Mouse (Mus musculus) bone marrow, adult 2 months (tissue): ENCODE data around the gene Olfr620. TPM values are rescaled to one million over a fixed set of nuclear protein-coding genes. Genes with fewer than 3 reads are reported as not detected.

ENCODE experiments used
- H3K27ac ChIP-seq: fragments of 200-500 bp; 2 replicates; pipeline ENCODE4 v1.5.1; 2012; ENCODE audit warnings: low read depth, mild to moderate bottlenecking, control low read depth, inconsistent platforms, low read length; ENCODE audit not compliant: control insufficient read depth, poor library complexity, insufficient read depth
- H3K4me1 ChIP-seq: fragments of 200-500 bp; 2 replicates; pipeline ENCODE4 v1.6.1; 2011; ENCODE audit warnings: low read length; ENCODE audit not compliant: control insufficient read depth, insufficient read depth
- H3K4me3 ChIP-seq: fragments of 200-500 bp; replicated peaks from 2 replicates; pipeline ENCODE3; 2011; ENCODE audit warnings: mild to moderate bottlenecking, low read depth, low read length, control low read depth; ENCODE audit not compliant: control insufficient read depth
- CTCF ChIP-seq: fragments of 200-500 bp; IDR thresholded peaks from 2 replicates; pipeline ENCODE4 v1.5.1; 2011; ENCODE audit warnings: low read length, control low read depth; ENCODE audit not compliant: control insufficient read depth, insufficient read depth
- POLR2A ChIP-seq: fragments of 200-500 bp; IDR thresholded peaks from 2 replicates; pipeline ENCODE4 v1.6.1; 2011; ENCODE audit warnings: low read depth, mild to moderate bottlenecking, control low read depth, low read length, borderline replicate concordance; ENCODE audit not compliant: control insufficient read depth
- WGBS: fragments of 180-500 bp; shearing (Covaris S2); methylation state at CpG from one replicate; pipeline ENCODE4 v1.1.7; 2018; 5-methylcytosine and 5-hydroxymethylcytosine counted together
- polyA plus RNA-seq: library from polyadenylated mRNA; stranded (reverse); fragments of >200 nt; gene quantifications from 2 replicates; pipeline ENCODE4 v1.2.4, GENCODE M21; 2011; ENCODE audit warnings: low replicate concordance; ENCODE audit not compliant: missing spikeins, insufficient read depth, insufficient read length

The Olfr620 gene
- 0.68 and 2.1 TPM in 2 replicates for polyA plus RNA-seq

GRCm38 (mm10) chr7:103612434-103612833 is at the start of gene Olfr620:
TSS of gene Olfr620 (minus strand) at chr7:103612534.
- TF ChIP-seq CTCF: no peak
- no peak for TF ChIP-seq POLR2A
- no peaks in the 10 kb centered on the region for H3K4me1 ChIP-seq
- WGBS: 73% methylated on average over 2 of the region's 2 CpGs
- no peak within 1 kb of the TSS for H3K4me3 ChIP-seq
- H3K27ac ChIP-seq: no peak within 1 kb of the TSS

DNA sequence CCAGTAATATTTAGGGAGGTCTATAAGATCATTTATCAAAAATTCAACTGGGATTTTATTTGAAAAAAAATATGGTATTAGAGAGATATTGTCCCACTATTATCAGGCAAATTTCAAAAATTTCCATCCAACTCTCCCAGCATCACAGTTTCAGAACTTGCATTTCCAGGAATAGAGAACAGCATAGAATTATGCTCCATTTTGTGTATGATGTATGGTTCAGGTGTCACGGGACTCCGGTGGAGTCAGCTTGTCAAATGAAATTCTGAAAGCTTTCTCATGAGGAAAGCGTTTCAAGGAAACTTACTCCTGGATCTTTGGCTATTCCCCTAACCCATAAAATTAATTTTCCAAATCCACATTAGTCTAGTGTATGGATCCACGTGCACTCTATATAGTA is 31.7 kb upstream of the Olfr620 start:
- TF ChIP-seq CTCF (no peak), POLR2A (no peak)
- no peak overlapping the region for H3K27ac ChIP-seq
- WGBS: 81% methylated on average over 4 of the region's 4 CpGs
- H3K4me1 ChIP-seq: no peaks in the 10 kb centered on the region
- H3K4me3 ChIP-seq: no peak overlapping the region

GRCm38 (mm10) chr7:103642602-103643001 is 30.3 kb upstream of the Olfr620 start, which contains the start of gene Olfr622:
TSS of gene Olfr622 (minus strand) at chr7:103642702.
- no peak within 1 kb of the TSS for H3K27ac ChIP-seq
- no peaks in the 10 kb centered on the region for H3K4me1 ChIP-seq
- no peak for TF ChIP-seq CTCF
- TF ChIP-seq POLR2A: no peak
- 71% methylated on average over 1 of the region's 1 CpGs for WGBS
- no peak within 1 kb of the TSS for H3K4me3 ChIP-seq

GRCm38 (mm10) chr7:103636795-103637194 is 24.5 kb upstream of the Olfr620 start:
- Histone ChIP-seq H3K27ac (no peak overlapping the region), H3K4me3 (no peak overlapping the region), H3K4me1 (no peaks in the 10 kb centered on the region)
- TF ChIP-seq POLR2A: no peak
- no peak for TF ChIP-seq CTCF

- Histone ChIP-seq H3K4me1 (no peaks in the 10 kb centered on the region), H3K4me3 (no peak overlapping the region), H3K27ac (no peak overlapping the region)
- no peak for TF ChIP-seq CTCF
- TF ChIP-seq POLR2A: no peak
- 46% methylated on average over 2 of the region's 2 CpGs for WGBS
These were observed 4.9 kb downstream of the Olfr620 start for GRCm38 (mm10) chr7:103607425-103607824.

DNA sequence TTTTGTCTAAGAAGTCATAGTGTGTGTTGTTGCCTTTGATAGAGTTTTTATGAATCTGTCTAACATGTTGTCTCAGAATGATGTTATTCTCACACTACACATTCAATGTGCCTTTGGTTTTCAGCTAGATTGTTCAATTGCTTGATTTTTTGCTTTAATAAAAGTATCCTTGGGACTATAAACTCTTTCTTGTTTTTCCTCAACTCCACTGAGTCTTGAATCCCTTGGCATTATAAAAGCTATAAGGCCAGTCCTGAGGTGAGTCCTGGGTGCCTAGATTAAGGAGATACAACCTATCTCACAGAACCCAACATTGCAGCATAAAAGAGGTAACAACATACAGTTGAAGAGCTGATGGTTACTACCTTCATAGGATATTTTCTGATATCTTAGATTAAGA is 12.1 kb downstream of the Olfr620 start, which contains the start of gene Olfr619:
TSS of gene Olfr619 (plus strand) at position 301 of the 400 bp plus-strand sequence.
- Histone ChIP-seq H3K4me3 (no peak within 1 kb of the TSS), H3K4me1 (no peaks in the 10 kb centered on the region), H3K27ac (no peak within 1 kb of the TSS)
- TF ChIP-seq POLR2A (no peak), CTCF (no peak)

GRCm38 (mm10) chr7:103589803-103590202 is 22.5 kb downstream of the Olfr620 start, which contains the start of gene Olfr618:
TSS of gene Olfr618 (plus strand) at chr7:103590103.
- Histone ChIP-seq H3K4me1 (no peaks in the 10 kb centered on the region), H3K27ac (no peak within 1 kb of the TSS), H3K4me3 (no peak within 1 kb of the TSS)
- 53% methylated on average over 2 of the region's 2 CpGs for whole genome bisulfite sequencing
- TF ChIP-seq CTCF (no peak), POLR2A (no peak)

- Histone ChIP-seq H3K4me1 (no peaks in the 10 kb centered on the region), H3K27ac (no peak within 1 kb of the TSS), H3K4me3 (no peak within 1 kb of the TSS)
- WGBS: 63% methylated on average over 1 of the region's 1 CpGs
- TF ChIP-seq CTCF: no peak
- no peak for TF ChIP-seq POLR2A
These were observed 39.6 kb downstream of the Olfr620 start, which contains the start of gene Olfr617 for GRCm38 (mm10) chr7:103572761-103573160. TSS of gene Olfr617 (plus strand) at chr7:103573061.

- WGBS: 65% methylated on average over 3 of the region's 3 CpGs
- no peaks in the 10 kb centered on the region for H3K4me1 ChIP-seq
- no peak within 1 kb of the TSS for H3K27ac ChIP-seq
- TF ChIP-seq CTCF: no peak
- no peak for TF ChIP-seq POLR2A
- H3K4me3 ChIP-seq: no peak within 1 kb of the TSS
These were observed 43.3 kb downstream of the Olfr620 start, which contains the start of gene Olfr616 for GRCm38 (mm10) chr7:103569043-103569442. TSS of gene Olfr616 (minus strand) at chr7:103569143.
